Mouse (Mus musculus) urinary bladder, adult 18-20 months (tissue): Measurements from ENCODE around the gene Ankrd45.
"Not testable (repeated sequence)": the region's sequence is repeated elsewhere in the genome, so short reads cannot be mapped to it uniquely, and the experiment has no call there.

Experiments
- DNase-seq, 2 experiments: peaks; one replicate each; pipeline ENCODE4 v3.0.0; 2022; ENCODE audit warnings: low spot score in 2 of 2, mixed read lengths in 2 of 2

The Ankrd45 gene

DNA sequence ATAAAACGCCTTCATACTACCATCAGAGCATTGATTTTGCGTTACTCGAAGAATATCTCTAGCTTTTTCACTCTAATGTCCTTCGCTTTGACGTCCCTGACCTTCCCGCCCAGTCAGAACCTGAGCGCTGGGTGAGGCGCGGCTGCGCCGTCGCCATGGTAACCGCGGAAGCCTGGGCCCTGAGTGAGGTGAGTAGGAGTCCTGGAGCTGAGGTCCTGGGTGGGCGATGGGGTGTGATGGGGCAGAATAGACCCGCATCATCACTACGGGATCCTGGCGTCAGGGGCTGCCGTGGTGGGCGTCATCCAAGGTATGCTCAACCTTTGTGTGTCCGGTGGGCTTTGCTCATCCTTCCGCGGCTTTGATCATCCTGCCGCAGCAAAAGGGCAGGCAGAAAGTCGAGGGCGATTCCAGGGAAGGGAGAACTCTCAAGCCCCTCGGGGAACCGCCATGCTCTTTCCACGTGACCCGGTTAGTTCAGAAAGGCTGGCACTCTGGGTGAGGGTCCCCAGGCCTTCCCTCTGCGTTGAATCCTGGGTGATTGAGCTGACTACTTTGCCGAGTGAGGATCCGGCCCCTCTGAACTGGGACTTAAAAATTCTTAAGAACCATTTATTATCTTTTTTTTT lies at the start of gene Ankrd45:
Ankrd45 (plus strand) TSS at position 161 of the 629 bp plus-strand sequence.
- peak in 1 of 2 experiments; percentile 8 for DNase-seq

DNA sequence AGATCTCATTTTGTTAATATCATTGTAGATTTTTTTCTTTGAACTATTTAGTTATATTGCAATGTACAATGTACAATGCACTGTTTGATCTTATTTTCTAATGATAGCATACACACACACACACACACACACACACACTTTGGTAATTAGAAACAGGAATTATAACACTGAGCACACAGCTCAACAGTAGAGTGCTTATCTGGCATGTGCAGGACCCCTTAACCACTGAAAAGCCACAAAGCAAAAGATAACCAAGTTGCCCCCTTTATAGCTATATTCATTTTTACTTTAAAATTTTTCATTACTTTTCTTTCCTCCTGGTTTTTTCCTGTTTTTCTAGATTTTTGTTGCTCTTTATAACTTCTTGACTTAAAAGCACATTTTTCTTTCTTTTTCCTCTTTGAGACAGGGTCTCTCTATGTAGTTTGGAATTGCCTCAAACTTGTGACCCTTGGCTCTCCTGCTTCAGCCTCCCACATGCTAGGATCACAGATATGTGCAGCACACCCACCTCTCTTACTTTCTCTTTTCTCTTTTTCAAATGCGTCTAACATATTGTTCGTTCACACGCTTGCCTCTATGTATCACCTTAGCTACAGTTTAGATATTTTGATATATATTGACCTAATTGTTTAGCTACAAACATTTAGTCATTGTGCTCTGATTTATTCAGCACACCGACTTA lies 42.6 kb upstream of the Ankrd45 start:
- no peak for DNase-seq

DNA sequence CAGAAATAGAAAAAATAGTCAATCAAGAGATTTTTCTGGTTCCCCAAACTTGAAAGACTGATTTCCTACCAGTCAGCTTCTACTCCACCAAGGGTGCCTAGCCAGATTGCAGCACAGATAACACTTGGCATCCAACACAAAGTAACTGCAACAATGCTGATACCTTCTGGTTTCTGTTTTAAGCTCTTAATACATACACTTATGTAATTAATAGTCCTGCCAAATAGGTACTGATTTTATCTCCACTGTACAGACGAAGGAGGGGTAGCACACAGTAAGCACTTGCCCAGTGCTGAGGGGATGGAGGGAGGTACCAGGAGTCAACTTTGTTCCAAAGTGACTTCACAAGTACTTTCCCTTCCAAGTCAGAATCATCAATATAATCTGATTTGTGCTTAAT lies 38.6 kb upstream of the Ankrd45 start:
- DNase-seq: no peak

DNA sequence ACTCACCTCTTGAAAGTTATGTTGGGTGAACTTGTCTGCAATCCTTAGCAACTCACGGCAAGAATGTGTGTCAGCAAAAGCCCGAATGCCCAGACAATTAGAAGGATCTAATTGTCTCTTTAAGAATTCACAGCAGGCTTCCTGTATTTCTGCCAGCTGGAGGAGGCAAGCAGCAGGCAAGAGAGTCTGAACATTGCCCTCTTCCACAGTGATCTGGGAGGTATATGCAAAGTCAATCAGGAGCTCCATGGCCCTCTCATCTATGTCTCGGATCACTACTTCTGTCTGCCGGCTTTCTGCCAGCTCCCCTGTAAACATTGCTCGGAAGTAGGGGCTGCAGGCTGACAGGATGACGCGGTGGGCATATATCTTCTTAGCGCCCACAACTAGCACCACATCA lies 33.3 kb upstream of the Ankrd45 start:
- no peak for DNase-seq

DNA sequence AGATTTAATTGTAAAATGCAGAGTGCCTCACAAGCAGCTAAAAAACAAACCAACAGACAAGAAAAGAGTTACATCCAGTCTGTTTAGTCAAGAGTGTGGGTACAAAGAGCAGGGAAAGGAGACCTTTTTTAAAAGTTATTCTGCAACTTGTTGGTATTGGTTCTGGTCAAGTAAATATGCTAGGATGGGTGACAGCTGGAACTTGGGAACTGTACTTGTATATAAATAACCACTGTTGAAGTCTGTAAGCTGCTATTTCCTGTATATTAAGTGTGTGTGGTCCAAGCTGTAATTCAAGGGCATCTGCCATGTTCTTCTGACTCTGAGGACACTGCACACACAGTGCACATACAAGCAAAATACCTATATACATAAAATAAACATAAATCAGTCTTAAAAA lies 27.9 kb upstream of the Ankrd45 start:
- DNase-seq: no peak

DNA sequence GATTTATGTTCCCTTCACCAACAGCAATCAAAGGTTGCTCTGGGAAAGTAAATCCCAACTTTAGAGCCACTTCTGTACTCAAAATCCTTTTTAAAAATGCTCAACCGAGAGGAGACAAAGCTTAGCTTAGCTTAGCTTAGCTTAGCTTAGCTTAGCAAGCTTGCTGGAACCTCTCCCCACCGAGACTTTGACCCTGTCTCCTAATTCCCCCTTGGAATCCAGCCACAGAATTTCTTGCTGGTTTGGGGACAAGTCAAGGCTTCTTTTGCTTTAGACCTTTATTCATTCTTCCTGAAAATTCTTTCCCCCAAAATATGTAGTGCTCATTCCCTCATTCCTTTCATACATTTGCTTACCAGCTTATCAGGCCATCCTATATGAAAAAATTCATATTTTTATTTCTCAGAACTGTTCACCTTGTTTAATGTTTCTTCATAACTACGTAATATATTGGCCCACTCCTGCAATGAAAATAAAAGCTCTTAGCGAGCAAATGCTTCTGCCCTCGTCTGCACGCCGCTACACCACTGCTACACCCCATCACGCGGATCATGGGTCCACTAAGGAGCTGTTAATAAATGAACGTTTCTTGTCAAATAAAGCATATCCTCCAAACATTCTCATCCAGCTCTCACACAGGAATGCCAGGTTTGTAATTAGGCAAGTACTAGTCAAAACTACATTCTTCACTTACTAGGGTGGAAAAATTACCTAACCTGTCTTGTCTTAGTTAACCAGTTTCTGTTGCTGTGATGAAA lies 19.7 kb upstream of the Ankrd45 start:
- DNase-seq: no peak

DNA sequence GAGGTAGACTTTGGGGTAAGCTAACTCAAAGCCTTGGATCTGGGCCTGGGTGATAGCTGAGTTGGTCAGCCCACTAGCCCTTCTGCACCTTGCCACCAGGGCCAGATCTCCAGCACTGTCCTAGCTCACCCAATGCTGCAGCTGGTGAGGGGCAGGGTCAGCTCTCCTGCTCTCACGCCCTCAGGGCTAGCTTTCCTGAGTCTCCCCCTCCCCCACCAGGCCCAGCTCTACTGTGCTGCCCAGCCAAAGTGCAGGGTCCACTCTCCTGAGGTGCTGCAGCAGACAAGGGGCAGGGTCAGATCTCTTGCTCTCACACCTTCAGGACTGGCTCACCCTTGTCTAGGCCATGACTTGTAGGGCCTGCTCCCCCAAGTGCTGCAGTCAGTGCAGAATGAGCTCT lies 16.0 kb upstream of the Ankrd45 start:
- DNase-seq: no peak

DNA sequence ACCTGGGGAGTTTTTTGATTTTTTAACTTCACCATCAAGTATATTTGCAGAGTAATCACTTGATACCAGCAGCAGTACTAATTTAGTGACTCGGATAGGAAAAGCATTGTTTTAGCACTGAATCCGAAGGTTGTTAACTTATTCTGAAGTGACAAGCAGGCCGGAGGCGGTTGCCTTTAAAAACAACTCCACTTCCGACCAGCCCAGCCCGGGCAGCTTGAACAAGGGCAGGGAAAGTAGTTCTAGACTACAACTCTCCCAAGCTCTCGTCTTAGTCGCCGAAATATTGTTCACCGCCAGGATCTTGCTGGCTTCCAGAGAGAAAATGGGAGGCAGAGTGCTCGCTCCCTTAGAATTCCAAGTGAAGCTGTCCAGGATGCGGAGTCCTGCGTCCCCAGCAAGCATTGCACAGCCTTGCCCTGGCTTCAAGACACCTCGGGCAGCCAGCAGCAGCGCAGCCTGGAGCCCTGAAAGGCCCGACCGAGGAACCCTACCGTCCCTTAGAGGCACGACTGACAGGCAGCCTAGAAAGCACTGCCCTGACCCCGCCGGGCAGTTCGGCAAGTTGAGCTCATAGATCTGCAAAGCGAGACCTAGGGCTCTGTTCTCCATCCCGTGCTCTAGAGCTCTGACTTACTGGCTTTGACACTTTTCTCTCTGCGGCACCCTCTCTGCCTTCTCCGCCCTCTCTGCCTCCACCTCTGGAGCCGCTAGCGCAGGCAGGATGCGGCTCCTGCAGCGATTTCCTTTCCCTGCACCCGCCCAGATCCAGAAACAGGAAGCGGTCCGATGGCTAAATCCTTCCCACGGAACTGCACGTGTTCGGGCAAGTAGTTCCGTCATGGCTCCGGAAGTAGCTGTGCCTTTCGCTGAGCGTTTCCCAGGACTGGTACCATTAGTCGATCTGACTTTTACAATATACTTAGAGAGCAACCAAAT lies 11.5 kb upstream of the Ankrd45 start, which contains the start of gene Klhl20:
Klhl20 (minus strand) TSS at position 786 of the 939 bp plus-strand sequence.
- DNase-seq: peak; percentile 86 to 96

DNA sequence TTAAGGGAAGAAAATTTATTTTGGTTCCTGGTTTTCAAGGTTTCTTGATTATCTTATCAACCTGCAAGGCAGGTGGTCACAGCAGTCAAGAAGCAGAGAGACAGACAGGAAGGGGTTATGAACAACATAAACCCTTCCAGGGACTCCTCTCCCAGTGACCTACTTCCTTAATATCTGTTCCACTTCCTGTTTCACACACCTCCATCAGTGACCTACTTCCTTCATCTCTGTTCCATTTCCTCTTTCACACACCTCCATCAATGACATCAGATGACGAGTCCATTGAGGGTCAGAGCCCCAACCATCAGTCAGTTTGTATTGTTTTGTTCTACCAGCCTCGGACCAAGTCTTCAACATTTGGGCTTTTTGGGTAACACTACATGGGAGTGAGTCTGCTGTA lies 3.0 kb upstream of the Ankrd45 start:
- no peak for DNase-seq

DNA sequence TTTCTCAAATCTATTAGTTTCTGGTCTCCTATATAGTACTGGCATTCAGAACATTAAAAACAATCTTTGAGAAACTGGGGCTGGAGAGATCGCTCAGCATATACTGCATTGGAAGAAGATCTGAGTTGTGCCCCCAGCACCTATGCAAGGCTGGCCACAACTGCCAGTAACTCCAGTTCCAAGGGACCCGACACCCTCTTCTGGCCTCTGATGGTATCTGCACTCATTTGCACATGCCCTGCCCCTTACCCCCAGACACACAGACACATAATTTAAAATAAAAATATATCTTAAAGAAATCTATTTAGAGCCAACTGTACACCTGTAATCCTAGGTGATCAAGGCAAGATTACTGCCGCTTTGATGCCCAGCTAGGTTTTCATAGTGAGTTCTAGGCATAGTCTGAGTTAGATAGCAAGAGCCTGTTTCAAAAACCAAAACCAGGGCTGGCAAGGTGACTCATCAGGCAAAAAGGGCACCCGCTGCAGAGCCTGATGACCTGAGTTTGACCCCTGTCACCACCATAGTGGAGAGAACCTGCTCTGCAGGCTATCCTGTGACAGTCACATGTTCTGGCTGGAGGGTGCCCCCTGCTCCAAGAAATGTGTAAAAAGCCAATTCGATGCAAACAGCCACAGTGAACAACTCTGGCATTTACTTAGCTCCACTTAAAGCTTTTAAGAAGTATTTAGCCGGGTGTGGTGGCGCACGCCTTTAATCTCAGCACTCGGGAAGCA lies 2.3 kb upstream of the Ankrd45 start:
- DNase-seq: peak in 1 of 2 experiments; percentile 25

DNA sequence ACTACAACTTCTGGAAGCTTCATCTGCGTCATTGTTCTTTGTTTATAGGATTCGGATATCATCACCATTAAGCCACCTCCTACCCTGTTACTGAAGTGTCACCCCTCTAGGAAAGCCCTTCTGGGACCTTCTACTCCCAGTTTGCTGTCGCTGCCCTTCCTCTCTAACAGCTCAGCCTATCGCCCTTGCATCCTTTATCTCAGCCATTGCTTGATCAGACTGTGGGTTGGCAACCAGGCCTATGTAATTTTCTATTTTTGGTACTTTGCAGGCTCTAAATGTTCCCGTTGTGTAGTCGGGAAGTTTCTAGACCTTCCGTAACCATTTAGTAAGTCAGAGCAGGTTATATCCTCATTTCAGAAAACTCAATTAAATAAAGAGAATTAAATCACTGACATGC lies 725 bp downstream of the Ankrd45 start:
- no peak for DNase-seq

DNA sequence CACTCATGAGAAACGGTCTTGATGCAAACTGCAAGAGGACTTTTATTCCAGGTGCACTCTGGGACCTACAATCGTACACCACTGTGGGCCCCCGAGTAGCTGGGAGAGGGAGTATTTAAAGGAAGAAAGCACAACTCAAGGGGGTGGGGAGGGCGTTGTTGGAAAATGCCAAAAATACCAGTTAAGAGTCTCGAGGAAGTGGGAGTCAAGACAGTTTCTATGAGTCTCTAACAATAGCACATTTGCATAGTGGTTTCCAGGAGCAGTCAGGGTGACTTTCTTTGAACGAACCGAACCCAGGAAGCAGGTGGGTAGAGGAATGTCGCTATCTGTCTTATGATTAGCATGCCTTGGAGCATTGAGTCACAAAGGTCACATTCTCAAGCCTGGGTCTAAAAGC lies 3.1 kb downstream of the Ankrd45 start:
- DNase-seq: not testable (repeated sequence)

DNA sequence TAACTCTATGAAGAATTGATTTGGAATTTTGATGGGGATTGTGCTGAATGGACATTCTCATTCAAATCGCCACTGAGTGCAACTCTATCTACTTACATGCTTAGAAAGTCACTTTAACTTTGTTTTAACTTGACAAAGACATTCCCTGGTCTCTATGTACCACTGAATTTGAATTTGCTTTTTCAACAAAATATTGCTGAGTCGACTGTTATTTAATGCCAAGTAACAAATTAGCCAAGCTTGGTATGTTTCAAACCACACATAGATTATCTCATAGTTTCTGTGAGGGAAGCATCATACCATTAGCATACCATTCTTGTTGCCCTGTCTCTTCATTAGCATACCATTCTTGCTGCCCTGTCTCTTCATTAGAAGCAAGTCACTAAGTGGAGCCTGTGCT lies 5.4 kb downstream of the Ankrd45 start:
- no peak for DNase-seq

DNA sequence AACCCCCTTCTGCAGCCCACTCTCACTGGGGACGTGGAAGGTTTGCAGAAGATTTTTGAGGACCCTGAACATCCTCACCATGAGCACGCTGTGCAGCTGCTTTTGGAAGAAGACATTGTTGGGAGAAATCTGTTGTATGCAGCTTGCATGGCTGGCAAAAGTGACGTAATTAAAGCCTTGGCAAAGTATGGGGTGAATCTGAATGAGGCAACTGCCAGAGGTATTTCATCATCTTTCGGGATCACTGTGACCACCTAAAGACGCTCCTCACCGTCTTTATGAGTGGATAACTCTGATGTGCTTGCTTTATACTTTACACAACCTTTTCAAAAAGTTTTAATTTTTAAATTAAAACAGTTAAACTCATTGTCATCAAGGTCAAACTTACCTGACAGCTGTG lies 8.6 kb downstream of the Ankrd45 start:
- DNase-seq: no peak

DNA sequence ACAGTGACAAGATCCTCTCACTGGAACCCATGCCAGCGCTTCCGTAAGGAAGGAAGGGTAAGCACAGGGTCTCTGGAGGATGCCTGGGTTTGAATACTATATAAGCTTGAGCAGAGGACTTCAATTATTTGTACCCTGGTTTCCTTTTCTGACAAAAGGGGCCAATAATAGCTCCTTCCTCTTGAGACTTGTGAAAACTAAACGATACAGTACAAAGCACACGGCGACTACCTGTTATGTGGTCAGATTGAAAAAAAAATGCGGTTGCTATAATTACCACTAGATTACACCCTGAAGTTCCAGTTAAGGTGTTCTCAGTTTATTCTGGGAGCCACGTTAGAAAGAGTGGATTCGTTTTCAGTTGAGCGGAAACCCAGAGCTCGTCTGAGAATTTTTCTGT lies 14.1 kb downstream of the Ankrd45 start:
- DNase-seq: no peak

DNA sequence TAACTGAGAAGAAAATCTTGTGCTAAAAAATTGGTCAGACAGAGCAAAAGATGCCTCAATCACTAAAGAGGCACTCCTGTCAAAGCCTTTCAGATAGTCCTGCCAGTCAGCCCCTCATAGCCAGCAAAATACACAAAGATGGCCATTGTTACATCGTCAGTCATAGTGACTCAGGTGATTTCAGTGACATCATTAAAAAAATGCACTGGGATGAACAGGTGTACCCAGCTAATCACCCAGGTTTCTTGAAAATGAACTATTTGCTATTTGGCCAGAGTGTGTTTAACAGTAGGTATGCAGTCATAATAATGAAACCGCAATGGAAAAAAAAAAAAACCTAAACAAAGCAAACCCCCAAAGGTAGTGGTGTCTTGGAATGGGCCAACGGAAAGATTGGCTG lies 16.7 kb downstream of the Ankrd45 start, which contains the start of gene Tex50:
Tex50 (minus strand) TSS at position 101 of the 400 bp plus-strand sequence.
- no peak for DNase-seq

DNA sequence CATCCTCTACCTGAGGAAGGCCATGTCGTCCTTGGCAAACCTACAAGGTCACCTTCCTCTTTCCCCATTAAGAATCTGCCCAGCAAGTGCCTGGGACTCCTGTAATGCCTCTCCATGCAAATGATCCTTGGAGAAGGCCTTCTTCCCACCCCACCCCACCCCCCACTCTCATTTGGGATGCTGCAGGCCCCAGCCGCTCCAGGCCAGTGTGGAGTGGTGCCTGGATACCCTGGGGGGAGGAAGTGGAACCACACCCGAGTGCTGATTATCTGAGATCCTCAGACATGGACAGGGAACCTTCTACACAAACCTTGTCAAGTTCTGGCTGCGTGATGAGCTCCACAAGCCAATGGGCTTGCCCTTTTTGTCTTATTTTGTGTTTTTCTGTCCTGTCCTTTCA lies 17.8 kb downstream of the Ankrd45 start:
- no peak for DNase-seq

DNA sequence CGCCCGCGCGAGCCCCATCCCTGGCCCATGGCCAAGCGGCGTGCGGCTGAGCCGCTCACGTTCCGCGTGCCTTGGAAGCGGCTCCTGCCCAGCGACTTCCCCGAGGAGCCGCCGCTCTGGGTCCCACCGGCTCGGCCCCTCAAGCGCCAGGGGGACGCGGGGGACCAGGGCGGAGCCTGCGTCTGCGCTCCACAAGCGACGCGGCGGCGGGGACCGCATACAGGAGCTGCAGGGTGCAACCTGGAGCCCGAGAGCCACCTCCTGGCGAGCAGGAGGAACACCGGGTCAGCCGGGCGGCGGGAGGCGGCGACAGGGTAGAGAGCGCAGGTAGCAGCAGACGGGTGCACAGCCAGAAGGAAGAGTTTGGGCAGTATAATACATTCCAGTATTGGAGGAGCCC lies 28.2 kb downstream of the Ankrd45 start:
- DNase-seq: peak; percentile 50 to 68

DNA sequence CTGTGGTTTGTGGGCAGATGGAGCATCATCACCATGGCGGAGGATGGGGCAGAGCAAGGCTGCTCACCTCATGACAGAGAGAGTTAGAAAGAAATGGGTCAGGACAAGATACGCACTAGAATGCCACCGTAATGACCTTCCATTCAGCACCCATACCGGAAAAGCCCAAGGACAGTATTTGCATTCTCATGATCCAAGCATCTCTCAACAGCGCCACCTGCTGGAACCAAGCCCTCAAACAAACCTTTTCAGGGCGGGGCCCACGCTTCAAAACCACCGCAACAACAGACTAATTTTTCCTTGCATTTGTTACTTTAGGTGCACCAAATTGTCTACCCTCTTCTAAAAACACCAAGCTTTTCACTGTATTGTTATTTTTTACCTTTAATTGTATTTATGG lies 38.2 kb downstream of the Ankrd45 start:
- DNase-seq: peak in 1 of 2 experiments; percentile 46

DNA sequence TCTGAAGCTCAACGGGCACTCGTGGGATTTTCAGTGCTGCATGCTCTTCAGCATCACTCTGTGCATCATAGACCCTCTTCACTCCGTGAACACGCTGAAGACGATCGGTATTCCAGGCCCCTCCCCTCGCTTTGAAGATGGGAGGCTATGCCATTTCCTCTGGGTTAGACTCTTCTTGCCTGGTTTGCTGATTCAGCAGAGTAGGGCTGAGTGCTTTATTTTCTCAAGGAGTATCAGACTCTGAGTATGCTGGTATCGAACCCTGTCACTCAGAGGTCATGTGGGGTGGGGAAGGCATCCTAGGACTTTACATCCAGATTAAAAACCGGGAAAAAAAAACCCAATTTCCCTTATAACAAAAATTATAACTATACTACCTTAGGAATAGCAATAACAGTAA lies 39.9 kb downstream of the Ankrd45 start:
- DNase-seq: no peak

DNA sequence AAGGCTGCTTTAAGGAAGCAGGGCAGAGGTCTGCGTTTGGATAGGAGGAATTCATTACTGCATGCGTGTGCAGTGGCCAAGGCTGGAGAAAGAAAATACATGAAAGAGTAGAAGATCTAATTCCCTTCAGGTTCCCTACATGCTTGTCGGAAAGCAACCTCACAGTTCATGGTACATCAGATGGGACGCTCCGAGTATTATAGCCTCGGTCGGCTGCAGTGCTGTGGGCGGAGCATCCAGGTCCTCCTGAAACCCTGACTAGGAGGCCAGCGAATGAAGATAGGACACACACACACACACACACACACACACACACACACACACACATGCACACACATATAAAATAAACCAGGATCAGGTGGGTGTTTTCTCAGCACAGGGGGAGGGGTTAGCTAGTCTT lies 41.2 kb downstream of the Ankrd45 start:
- DNase-seq: no peak
